29 mouse cellular contexts compared by ENCODE assay signal in genomic region chr8:79324928-79325327, GRCm38 (mm10). TPM values are rescaled to one million over a fixed set of nuclear protein-coding genes. Genes with fewer than 3 reads are reported as not detected.
DNase-seq lines count a peak whose midpoint lies in the region; ATAC-seq lines count a peak whose summit lies in the region.
"Had no signal": no experiment of that assay in that cellular context is flagged by ENCODE, and none has a peak within 500 bp of the region (broad histone marks: within the 10 kb centered on the region; RNA-seq: fewer than 3 reads in every experiment).

No protein-coding gene starts in this region.

- H3K36me3 ChIP-seq in intestine, embryonic 14.5 days (ENCODE audit: control insufficient read depth, insufficient read depth, low read length) = no peaks in the 10 kb centered on the region
- H3K36me3 ChIP-seq in intestine, embryonic 15.5 days = no peaks in the 10 kb centered on the region
- no peaks in the 10 kb centered on the region for H3K36me3 ChIP-seq in midbrain, embryonic 10.5 days
- no peaks in the 10 kb centered on the region for H3K36me3 ChIP-seq in midbrain, embryonic 14.5 days (ENCODE audit: control insufficient read depth, insufficient read depth, low read length)
- no peaks in the 10 kb centered on the region for H3K36me3 ChIP-seq in embryonic facial prominence, embryonic 14.5 days (ENCODE audit: control insufficient read depth, insufficient read depth, low read length)
- H3K36me3 ChIP-seq: forebrain, embryonic 15.5 days; hindbrain, embryonic 12.5 days; liver, embryonic 12.5 days; neural tube, embryonic 12.5 days; stomach, embryonic 15.5 days had no signal

- no peak overlapping the region for H3K9ac ChIP-seq in intestine, embryonic 14.5 days (ENCODE audit: low read length)
- H3K9ac ChIP-seq in intestine, embryonic 15.5 days = no peak overlapping the region
- H3K9ac ChIP-seq in midbrain, embryonic 14.5 days (replicated peaks; ENCODE audit: low read length) = no peak overlapping the region
- H3K9ac ChIP-seq in embryonic facial prominence, embryonic 14.5 days (ENCODE audit: low read depth, low read length) = no peak overlapping the region
- H3K9ac ChIP-seq: forebrain, embryonic 15.5 days; hindbrain, embryonic 12.5 days; liver, embryonic 12.5 days; liver, postnatal 0 days; neural tube, embryonic 12.5 days; stomach, embryonic 15.5 days had no signal

- H3K27me3 ChIP-seq in intestine, embryonic 14.5 days (replicated peaks; ENCODE audit: control insufficient read depth, insufficient read depth, low read length) = no peaks in the 10 kb centered on the region
- no peaks in the 10 kb centered on the region for H3K27me3 ChIP-seq in intestine, embryonic 15.5 days (replicated peaks)
- H3K27me3 ChIP-seq in midbrain, embryonic 10.5 days (ENCODE audit: low read depth, poor library complexity, severe bottlenecking) = no peaks in the 10 kb centered on the region
- H3K27me3 ChIP-seq in midbrain, embryonic 14.5 days (ENCODE audit: control insufficient read depth, insufficient read depth, low read length) = no peaks in the 10 kb centered on the region
- no peaks in the 10 kb centered on the region for H3K27me3 ChIP-seq in embryonic facial prominence, embryonic 14.5 days (replicated peaks; ENCODE audit: control insufficient read depth, insufficient read depth, low read length)
- H3K27me3 ChIP-seq: forebrain, embryonic 15.5 days; hindbrain, embryonic 12.5 days; liver, embryonic 12.5 days; neural tube, embryonic 12.5 days; stomach, embryonic 15.5 days had no signal

- H3K27ac ChIP-seq in intestine, embryonic 14.5 days (ENCODE audit: low read depth) = no peak overlapping the region
- H3K27ac ChIP-seq in intestine, embryonic 15.5 days = no peak overlapping the region
- 0 out of 2 replicates have a peak overlapping the region, but pooled peaks have one; percentile 1 for H3K27ac ChIP-seq in midbrain, embryonic 10.5 days (replicated peaks)
- H3K27ac ChIP-seq in midbrain, embryonic 14.5 days (replicated peaks; ENCODE audit: low read depth, low read length) = no peak overlapping the region
- peak overlapping the region; percentile 28; the same call in 1 of the 2 replicates for H3K27ac ChIP-seq in embryonic facial prominence, embryonic 14.5 days (replicated peaks; ENCODE audit: low read depth, low read length)
- H3K27ac ChIP-seq: forebrain, embryonic 15.5 days; hindbrain, embryonic 12.5 days; layer of hippocampus, adult 2 months; left cerebral cortex, adult 2 months; liver, embryonic 12.5 days; neural tube, embryonic 12.5 days; stomach, embryonic 15.5 days had no signal

- H3K4me2 ChIP-seq in intestine, embryonic 14.5 days (ENCODE audit: low read length) = no peak overlapping the region
- no peak overlapping the region for H3K4me2 ChIP-seq in intestine, embryonic 15.5 days (replicated peaks)
- no peak overlapping the region for H3K4me2 ChIP-seq in midbrain, embryonic 14.5 days (ENCODE audit: low read length)
- no peak overlapping the region for H3K4me2 ChIP-seq in embryonic facial prominence, embryonic 14.5 days (ENCODE audit: low read depth, low read length)
- H3K4me2 ChIP-seq: forebrain, embryonic 15.5 days; heart, embryonic 11.5 days; hindbrain, embryonic 12.5 days; liver, embryonic 12.5 days; midbrain, embryonic 11.5 days; neural tube, embryonic 12.5 days; stomach, embryonic 15.5 days had no signal

- no peak overlapping the region for H3K4me3 ChIP-seq in intestine, embryonic 14.5 days (ENCODE audit: low read depth, low read length)
- no peak overlapping the region for H3K4me3 ChIP-seq in intestine, embryonic 15.5 days (replicated peaks)
- no peak overlapping the region for H3K4me3 ChIP-seq in midbrain, embryonic 10.5 days
- no peak overlapping the region for H3K4me3 ChIP-seq in midbrain, embryonic 14.5 days (replicated peaks; ENCODE audit: low read depth, low read length)
- no peak overlapping the region for H3K4me3 ChIP-seq in embryonic facial prominence, embryonic 14.5 days (ENCODE audit: low read depth, low read length)
- H3K4me3 ChIP-seq: erythroblast, embryonic 14.5 days; forebrain, embryonic 15.5 days; hindbrain, embryonic 12.5 days; layer of hippocampus, adult 2 months; left cerebral cortex, adult 2 months; liver, embryonic 12.5 days; myocyte; neural tube, embryonic 12.5 days; stomach, embryonic 15.5 days had no signal

- WGBS in intestine, embryonic 14.5 days = 78% methylated on average over 5 of the region's 5 CpGs
- WGBS in intestine, embryonic 15.5 days = 82% methylated on average over 5 of the region's 5 CpGs
- whole genome bisulfite sequencing in midbrain, embryonic 10.5 days = 80% methylated on average over 5 of the region's 5 CpGs
- 74% methylated on average over 5 of the region's 5 CpGs for WGBS in midbrain, embryonic 14.5 days
- WGBS in embryonic facial prominence, embryonic 14.5 days = 74% methylated on average over 5 of the region's 5 CpGs

- no peaks in the 10 kb centered on the region for H3K4me1 ChIP-seq in intestine, embryonic 14.5 days (replicated peaks; ENCODE audit: control insufficient read depth, insufficient read depth, low read length)
- H3K4me1 ChIP-seq in intestine, embryonic 15.5 days (replicated peaks) = no peaks in the 10 kb centered on the region
- H3K4me1 ChIP-seq in midbrain, embryonic 10.5 days = peaks cover 14% of the 10 kb centered on the region; the same call in 1 of the 2 replicates
- 0 out of 2 replicates have a peak, but pooled peaks cover 6% of the 10 kb centered on the region for H3K4me1 ChIP-seq in midbrain, embryonic 14.5 days (ENCODE audit: control insufficient read depth, insufficient read depth, low read length)
- peaks cover 5% of the 10 kb centered on the region; the same call in 1 of the 2 replicates for H3K4me1 ChIP-seq in embryonic facial prominence, embryonic 14.5 days (ENCODE audit: control insufficient read depth, insufficient read depth, low read length)
- H3K4me1 ChIP-seq: forebrain, embryonic 15.5 days; liver, embryonic 12.5 days; neural tube, embryonic 12.5 days; stomach, embryonic 15.5 days had no signal

- ATAC-seq in intestine, embryonic 14.5 days (replicated peaks; ENCODE audit: low FRiP score, low TSS enrichment, low read depth) = no peak
- ATAC-seq in intestine, embryonic 15.5 days = no peak
- no peak for ATAC-seq in midbrain, embryonic 14.5 days (ENCODE audit: low FRiP score, low TSS enrichment)
- 0 out of 2 replicates have a peak, but pooled peaks have one; percentile 26 for ATAC-seq in embryonic facial prominence, embryonic 14.5 days (ENCODE audit: low read depth)
- ATAC-seq: activated CD4-positive, CD25-positive, alpha-beta regulatory T cell, adult 4 months; forebrain, embryonic 15.5 days; liver, embryonic 12.5 days; liver, postnatal 0 days had no signal

- no peaks in the 10 kb centered on the region for H3K9me3 ChIP-seq in intestine, embryonic 14.5 days (ENCODE audit: control insufficient read depth, low read length)
- no peaks in the 10 kb centered on the region for H3K9me3 ChIP-seq in intestine, embryonic 15.5 days
- no peaks in the 10 kb centered on the region for H3K9me3 ChIP-seq in midbrain, embryonic 10.5 days (replicated peaks)
- H3K9me3 ChIP-seq in midbrain, embryonic 14.5 days (ENCODE audit: control insufficient read depth, low read length) = no peaks in the 10 kb centered on the region
- H3K9me3 ChIP-seq in embryonic facial prominence, embryonic 14.5 days (ENCODE audit: control insufficient read depth, low read length) = no peaks in the 10 kb centered on the region
- H3K9me3 ChIP-seq: forebrain, embryonic 15.5 days; hindbrain, embryonic 12.5 days; liver, embryonic 12.5 days; neural tube, embryonic 12.5 days; stomach, embryonic 15.5 days had no signal

- DNase-seq in intestine, embryonic 14.5 days (ENCODE audit: low spot score) = peak; percentile 32
- DNase-seq in midbrain, embryonic 10.5 days (ENCODE audit: low spot score) = no peak
- no peak for DNase-seq in midbrain, embryonic 14.5 days
- no peak for DNase-seq in embryonic facial prominence, embryonic 14.5 days (ENCODE audit: low spot score)
- no peak for DNase-seq in B cell, adult 2 months
- no peak for DNase-seq in thymus, postnatal 0 days (ENCODE audit: low spot score)
- DNase-seq: adrenal gland, adult 2 months; adrenal gland, postnatal 36 days; cerebellum, adult 8-10 months; cerebellum, postnatal 25 days; heart, postnatal 36 days; kidney, adult 11 months; liver, postnatal 0 days; lung, postnatal 14 days; right cerebral cortex, adult 18-20 months; thymus, postnatal 14 days had no signal

RNA-seq across cellular contexts. Expression of gene Mmaa, which starts 30.2 kb away (rescaled TPM):
- 9.5 and 11.3 TPM in 2 replicates for polyA plus RNA-seq in intestine, embryonic 14.5 days (2014; fragmentation: Nextera tagmentation; extraction: Ambion mirVana)
- 12.8 and 13.5 TPM in 2 replicates for polyA plus RNA-seq in intestine, embryonic 15.5 days (2015; fragmentation: Nextera tagmentation; extraction: Ambion mirVana)
- polyA plus RNA-seq in midbrain, embryonic 10.5 days (2016; fragmentation: Nextera tagmentation; extraction: Ambion mirVana) = 8.6 and 9.1 TPM in 2 replicates
- 17.9 and 18.0 TPM in 2 replicates for polyA plus RNA-seq in midbrain, embryonic 14.5 days (2014; fragmentation: Nextera tagmentation; extraction: Ambion mirVana)
- 13.2 and 15.2 TPM in 2 replicates for polyA plus RNA-seq in embryonic facial prominence, embryonic 14.5 days (2014; fragmentation: Nextera tagmentation; extraction: Ambion mirVana)
- 6.9 and 8.8 TPM in 2 replicates for polyA plus RNA-seq in thymus, postnatal 0 days (2015; fragmentation: Nextera tagmentation; extraction: Ambion mirVana)

Comparison
In these comparisons a context has a peak if more than half of its experiments do, and no peak if none do; other contexts are left out.
1. H3K27ac ChIP-seq: peak in midbrain, embryonic 10.5 days (single experiment) and embryonic facial prominence, embryonic 14.5 days (single experiment); none in intestine, embryonic 14.5 days (single experiment), intestine, embryonic 15.5 days (single experiment) and midbrain, embryonic 14.5 days (single experiment).